In the genomic region with DNA sequence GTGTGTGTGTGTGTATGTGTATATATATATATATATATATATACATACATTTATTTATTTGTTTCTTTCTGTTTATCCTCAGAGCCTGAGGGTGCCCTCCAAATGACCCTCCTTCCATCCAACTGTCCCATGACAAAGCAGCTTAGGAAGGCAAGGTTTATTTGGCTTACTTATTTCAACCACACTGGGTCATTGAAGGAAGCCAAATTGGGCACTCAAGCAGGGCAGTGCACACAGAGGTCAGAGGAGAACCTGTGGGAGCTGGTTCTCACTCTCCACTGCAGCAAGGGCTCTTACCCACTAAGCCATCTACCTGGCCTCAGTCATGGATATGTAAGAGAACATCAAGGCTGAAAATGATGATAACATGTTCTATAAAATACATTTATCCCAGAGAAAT, we compare ENCODE assay signal across 25 mouse cellular contexts.
"Had no signal": no experiment of that assay in that cellular context is flagged by ENCODE, and none has a peak within 500 bp of the region (broad histone marks: within the 10 kb centered on the region; RNA-seq: fewer than 3 reads in every experiment).

No protein-coding gene starts in this region.

- H3K9me3 ChIP-seq: heart, embryonic 10.5 days; intestine, embryonic 15.5 days; limb, embryonic 10.5 days; liver, embryonic 13.5 days; liver, embryonic 15.5 days had no signal

- H3K36me3 ChIP-seq: heart, embryonic 10.5 days; heart, embryonic 12.5 days; hindbrain, embryonic 10.5 days; hindbrain, embryonic 12.5 days; intestine, embryonic 15.5 days; limb, embryonic 10.5 days; limb, embryonic 12.5 days; liver, embryonic 13.5 days; liver, embryonic 15.5 days had no signal

- H3K9ac ChIP-seq: heart, embryonic 12.5 days; hindbrain, embryonic 12.5 days; hindbrain, embryonic 14.5 days; intestine, embryonic 15.5 days; limb, embryonic 12.5 days; liver, embryonic 15.5 days; liver, postnatal 0 days had no signal

- H3K27ac ChIP-seq: gastrocnemius, adult 2 months; heart, embryonic 10.5 days; hindbrain, embryonic 12.5 days; hindbrain, embryonic 14.5 days; intestine, embryonic 15.5 days; layer of hippocampus, adult 2 months; left cerebral cortex, adult 2 months; limb, embryonic 10.5 days; limb, embryonic 12.5 days; liver, embryonic 13.5 days had no signal

- DNase-seq: gastrocnemius, adult 2 months; gastrocnemius, postnatal 10 days; gastrocnemius, postnatal 25 days; heart, adult 18-20 months; heart, postnatal 10 days; heart, postnatal 4 days; liver; liver, embryonic 13.5 days; liver, postnatal 0 days had no signal

- ATAC-seq: forebrain, embryonic 16.5 days; hindbrain, embryonic 16.5 days; inflammation-experienced regulatory T-cells, adult 6 months; intestine, embryonic 15.5 days; intestine, postnatal 0 days; liver, postnatal 0 days had no signal

- H3K27me3 ChIP-seq: hindbrain, embryonic 12.5 days; intestine, embryonic 15.5 days had no signal

- H3K4me3 ChIP-seq: gastrocnemius, adult 2 months; heart, embryonic 10.5 days; heart, embryonic 12.5 days; hindbrain, embryonic 10.5 days; hindbrain, embryonic 12.5 days; intestine, embryonic 15.5 days; layer of hippocampus, adult 2 months; left cerebral cortex, adult 2 months; limb, embryonic 10.5 days; limb, embryonic 12.5 days; liver, embryonic 13.5 days; liver, embryonic 15.5 days had no signal

- H3K4me2 ChIP-seq: heart, embryonic 12.5 days; hindbrain, embryonic 12.5 days; intestine, embryonic 15.5 days; limb, embryonic 12.5 days; liver, embryonic 11.5 days had no signal
